Mouse (Mus musculus) macrophage (primary cell): ENCODE measurements around the gene Lalba. TPM values are rescaled to one million over a fixed set of nuclear protein-coding genes. Genes with fewer than 3 reads are reported as not detected.
"Not testable (repeated sequence)": the region's sequence is repeated elsewhere in the genome, so short reads cannot be mapped to it uniquely, and the experiment has no call there.

Source experiments
- H3K27ac ChIP-seq: fragments of 350-480 bp; formaldehyde crosslinking; 2 replicates; pipeline ENCODE4 v1.9.0; 2021
- H3K36me3 ChIP-seq: fragments of 350-480 bp; formaldehyde crosslinking; 2 replicates; pipeline ENCODE4 v1.9.0; 2021; ENCODE audit errors: inconsistent target
- H3K4me3 ChIP-seq: fragments of 350-480 bp; formaldehyde crosslinking; 2 replicates; pipeline ENCODE4 v1.9.0; 2021; ENCODE audit errors: inconsistent target
- H3K79me2 ChIP-seq: fragments of 350-480 bp; formaldehyde crosslinking; 2 replicates; pipeline ENCODE4 v1.9.0; 2021; ENCODE audit errors: inconsistent target
- WGBS: methylation state at CpG from one replicate; pipeline ENCODE4 v1.1.7; 2026; ENCODE audit warnings: inconsistent platforms; ENCODE audit not compliant: missing documents; 5-methylcytosine and 5-hydroxymethylcytosine counted together
- polyA plus RNA-seq: library from polyadenylated mRNA; stranded (reverse); fragments of 250-400 nt; gene quantifications from 3 replicates; pipeline ENCODE4 v1.2.4, GENCODE M21; 2018; ENCODE audit warnings: inconsistent platforms
- total RNA-seq, 78 experiments: library from RNA; depleted of rRNA; stranded (reverse); fragments of 250-400 nt; gene quantifications; 1 replicate in 9 of 78; 2 replicates in 24 of 78; 3 replicates in 43 of 78; 4 replicates in 2 of 78; pipeline ENCODE4 v1.2.4; 2018; ENCODE audit warnings: inconsistent platforms in 56 of 78

The Lalba gene
- not detected for total RNA-seq (2018; cell fraction: chromatin; rRNA removed)
- not detected for total RNA-seq (2018; cell fraction: cytosol; rRNA removed)
- not detected for total RNA-seq (2018; cell fraction: nucleus; rRNA removed)
- polyA plus RNA-seq = not detected in 3 replicates

DNA sequence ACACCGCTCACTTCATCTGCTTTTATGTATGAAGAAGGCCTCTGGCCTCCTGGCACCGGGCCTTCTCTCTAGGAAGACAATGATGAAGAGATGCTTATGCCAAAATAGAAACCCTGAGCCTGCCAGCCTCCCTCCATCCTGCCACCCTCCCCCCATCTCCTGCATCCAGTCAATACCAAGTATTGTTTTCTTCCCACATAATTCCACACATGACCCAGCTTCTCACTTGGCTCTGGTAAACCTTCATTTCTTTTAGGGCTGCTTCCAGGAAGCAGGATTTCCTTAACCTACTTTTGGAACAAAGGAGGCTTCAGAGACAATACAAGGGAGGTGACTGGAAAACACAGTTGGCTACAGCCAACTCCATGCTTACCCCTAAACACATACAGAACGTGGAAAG is at the start of gene Lalba:
Gene Lalba (minus strand): TSS at position 21 of the 400 bp plus-strand sequence.
- 93% methylated on average over 3 of the region's 3 CpGs for WGBS
- Histone ChIP-seq H3K27ac (peak within 1 kb of the TSS; percentile 86), H3K36me3 (no peaks in the 10 kb centered on the region), H3K79me2 (no peaks in the 10 kb centered on the region), H3K4me3 (no peak within 1 kb of the TSS)

DNA sequence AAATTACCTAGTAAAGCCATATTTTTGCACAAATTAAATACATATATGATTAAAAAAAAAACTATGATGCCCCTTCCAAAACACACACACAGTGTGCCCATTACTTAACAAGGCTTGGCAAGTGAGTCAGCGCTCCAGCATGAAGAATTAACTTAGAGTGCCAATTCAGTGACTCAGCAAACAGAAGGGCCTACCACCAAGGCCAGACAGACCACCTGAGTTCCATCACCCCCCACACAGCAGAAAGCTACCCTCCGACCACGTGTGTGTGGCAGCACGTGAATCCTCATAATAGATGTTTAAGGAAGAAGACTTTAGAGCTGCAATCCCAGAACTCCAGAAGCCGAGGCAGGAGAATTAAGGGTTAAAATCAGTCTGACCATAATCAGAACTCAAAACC is 49.8 kb upstream of the Lalba start:
- H3K4me3 ChIP-seq = peak overlapping the region; percentile 57
- WGBS = 15% methylated on average over 5 of the region's 5 CpGs

DNA sequence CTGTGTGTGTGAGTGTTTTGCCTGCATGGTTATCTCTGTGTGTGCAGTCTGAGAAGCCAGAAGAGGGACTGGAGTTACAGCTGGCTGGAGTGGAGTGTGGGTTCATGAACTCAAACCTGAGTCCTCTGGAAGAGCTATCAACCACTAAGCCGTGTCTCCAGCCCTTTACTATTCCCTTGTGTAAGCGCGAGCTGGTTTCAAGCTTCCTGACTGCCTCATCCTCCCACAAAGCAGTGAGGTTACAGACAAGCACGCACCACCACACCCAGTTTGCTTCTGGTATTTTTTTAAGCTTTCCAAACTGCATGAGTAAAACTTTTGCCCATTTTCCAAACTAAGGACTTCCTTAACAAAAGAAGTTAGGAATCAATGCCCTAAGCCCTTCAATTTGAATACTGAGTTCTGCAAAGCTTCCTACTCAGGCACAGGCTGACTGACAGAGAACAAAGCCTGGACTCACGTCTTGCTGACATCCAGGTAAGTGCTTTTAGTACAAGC is 45.6 kb upstream of the Lalba start:
- Histone ChIP-seq H3K79me2 (peaks cover 96% of the 10 kb centered on the region), H3K4me3 (no peak overlapping the region), H3K27ac (no peak overlapping the region), H3K36me3 (peaks cover 63% of the 10 kb centered on the region)
- 96% methylated on average over 5 of the region's 5 CpGs for WGBS

More for the DNA sequence above, 49.8 kb upstream of the Lalba start:
- Histone ChIP-seq H3K27ac (peak overlapping the region; percentile 54), H3K36me3 (peaks cover 36% of the 10 kb centered on the region; the same call in 1 of the 2 replicates), H3K79me2 (peaks cover 61% of the 10 kb centered on the region)

DNA sequence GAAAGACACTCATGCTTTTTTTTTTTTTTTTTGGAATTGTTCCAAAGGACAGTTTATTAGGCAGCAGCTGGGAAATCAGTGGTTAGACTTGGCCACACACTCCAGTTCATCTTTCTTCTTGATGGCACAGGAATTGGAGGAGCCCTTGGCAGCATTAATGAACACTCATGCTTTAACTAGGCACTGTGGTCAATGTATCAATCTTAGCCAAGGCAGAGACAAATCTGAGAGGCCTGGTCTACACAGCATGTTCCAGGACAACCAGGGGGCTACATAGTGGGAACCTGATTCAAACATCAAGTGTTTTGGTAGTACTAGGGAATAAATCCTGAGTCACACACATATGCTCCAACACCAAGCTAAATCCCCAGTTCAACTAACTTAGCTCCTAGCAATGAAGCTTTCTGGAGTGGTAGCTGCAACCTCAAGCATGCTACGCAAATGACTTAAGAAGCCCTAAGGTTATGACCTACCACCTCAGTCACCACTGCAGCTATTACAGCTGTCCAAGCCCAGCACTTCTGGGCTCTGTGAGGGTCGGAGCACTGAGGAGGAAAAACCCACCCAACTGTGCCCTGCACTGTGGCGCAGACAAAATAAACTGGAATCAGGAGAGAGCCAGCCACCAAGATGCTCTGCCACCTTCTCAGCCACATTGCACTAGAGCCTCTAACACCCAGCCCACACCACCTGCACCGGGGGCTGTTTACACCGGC is 44.7 kb upstream of the Lalba start:
- H3K79me2 ChIP-seq = peaks cover 96% of the 10 kb centered on the region
- peaks cover 72% of the 10 kb centered on the region for H3K36me3 ChIP-seq
- no peak overlapping the region for H3K4me3 ChIP-seq
- no peak overlapping the region for H3K27ac ChIP-seq
- 93% methylated on average over 5 of the region's 5 CpGs for WGBS

DNA sequence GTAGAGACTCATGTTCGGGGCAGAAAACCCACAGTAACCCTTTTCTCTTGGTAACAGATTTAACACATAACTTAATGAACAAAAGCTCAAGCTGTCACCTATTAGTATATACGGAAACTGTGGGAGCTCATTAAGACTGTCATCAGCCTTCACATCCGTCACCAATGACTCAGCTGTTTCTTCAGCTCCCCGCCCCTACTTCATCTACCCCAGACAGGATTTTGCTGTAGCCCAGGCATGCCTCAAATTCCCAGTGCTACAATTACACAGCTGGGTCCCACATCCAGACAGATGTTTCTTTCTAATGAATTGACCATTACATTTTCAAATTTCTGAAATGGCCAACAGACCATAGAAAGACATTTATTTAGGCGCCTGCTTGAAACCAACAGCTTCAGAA is 43.5 kb upstream of the Lalba start:
- peaks cover 73% of the 10 kb centered on the region for H3K36me3 ChIP-seq
- peaks cover 85% of the 10 kb centered on the region for H3K79me2 ChIP-seq
- 61% methylated on average over 5 of the region's 5 CpGs for WGBS
- no peak overlapping the region for H3K4me3 ChIP-seq
- no peak overlapping the region for H3K27ac ChIP-seq

DNA sequence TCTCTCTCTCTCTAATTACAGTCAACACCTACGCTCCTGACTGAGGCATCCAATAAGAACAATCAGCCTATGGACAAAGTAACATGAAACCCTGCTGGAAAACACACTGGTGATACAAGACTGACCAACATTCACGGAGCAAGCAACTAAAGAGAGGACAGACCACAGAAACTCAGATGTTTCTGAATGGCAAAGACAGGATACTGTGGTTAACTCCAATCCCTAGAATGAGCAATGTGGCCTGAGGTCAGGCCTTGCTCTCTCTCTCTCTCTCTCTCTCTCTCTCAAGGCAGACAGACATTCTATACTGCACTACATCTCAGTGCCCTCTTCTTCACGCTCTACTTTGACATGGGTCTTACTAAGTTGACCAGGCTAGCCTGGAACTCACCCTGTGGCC is 38.7 kb upstream of the Lalba start:
- peaks cover 49% of the 10 kb centered on the region for H3K36me3 ChIP-seq
- 58% methylated on average over 3 of the region's 3 CpGs for WGBS
- no peak overlapping the region for H3K4me3 ChIP-seq
- no peak overlapping the region for H3K27ac ChIP-seq
- peaks cover 38% of the 10 kb centered on the region; the same call in 1 of the 2 replicates for H3K79me2 ChIP-seq

DNA sequence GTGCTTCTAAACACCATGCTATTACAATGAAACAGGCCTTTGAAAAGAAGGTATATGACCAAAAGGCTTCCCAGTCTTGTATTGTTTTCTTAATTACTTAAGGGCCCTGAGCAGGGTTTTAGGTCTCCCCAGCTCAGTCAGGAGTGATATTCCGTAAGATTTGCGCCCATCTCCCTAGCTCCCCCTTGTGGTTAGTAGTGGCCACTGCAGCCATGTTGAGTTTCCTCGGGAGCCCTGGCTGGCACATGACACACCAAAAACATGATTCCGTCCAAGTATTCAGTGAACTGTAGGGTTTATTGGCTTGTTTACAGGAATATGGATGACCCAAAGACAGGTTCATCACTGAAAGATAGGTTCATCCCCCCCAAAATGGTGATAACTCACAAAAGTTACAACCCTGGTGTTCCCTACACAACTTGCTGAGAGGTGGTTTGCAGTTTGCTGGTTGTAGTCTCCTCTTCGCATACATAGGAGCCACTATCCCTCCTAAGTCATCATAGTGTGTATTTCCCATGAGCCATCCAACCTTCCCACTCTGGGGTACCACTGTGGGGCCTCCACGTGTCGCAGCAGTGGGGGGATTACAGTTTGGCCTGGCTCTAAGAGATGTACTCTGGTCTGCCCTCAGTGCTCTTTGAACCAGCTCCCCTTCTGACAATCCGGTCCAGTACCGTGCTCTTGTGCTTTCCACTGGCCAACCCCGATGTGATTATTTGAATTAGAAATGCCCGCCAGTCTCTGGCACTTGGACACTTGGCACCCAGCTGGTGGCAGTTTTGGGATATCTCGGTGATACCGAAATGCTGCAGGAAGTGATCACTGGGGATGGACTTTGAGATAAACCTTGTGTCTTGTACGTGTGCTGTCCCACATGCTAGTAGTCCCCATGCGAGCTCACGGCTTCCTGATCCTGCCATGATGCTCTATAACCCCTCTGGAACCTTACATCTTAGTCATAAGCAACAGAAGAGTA is 35.1 kb upstream of the Lalba start:
- H3K4me3 ChIP-seq = no peak overlapping the region
- H3K27ac ChIP-seq = no peak overlapping the region
- peaks cover 6% of the 10 kb centered on the region; the same call in 1 of the 2 replicates for H3K79me2 ChIP-seq
- WGBS = 73% methylated on average over 16 of the region's 16 CpGs
- peaks cover 28% of the 10 kb centered on the region for H3K36me3 ChIP-seq

DNA sequence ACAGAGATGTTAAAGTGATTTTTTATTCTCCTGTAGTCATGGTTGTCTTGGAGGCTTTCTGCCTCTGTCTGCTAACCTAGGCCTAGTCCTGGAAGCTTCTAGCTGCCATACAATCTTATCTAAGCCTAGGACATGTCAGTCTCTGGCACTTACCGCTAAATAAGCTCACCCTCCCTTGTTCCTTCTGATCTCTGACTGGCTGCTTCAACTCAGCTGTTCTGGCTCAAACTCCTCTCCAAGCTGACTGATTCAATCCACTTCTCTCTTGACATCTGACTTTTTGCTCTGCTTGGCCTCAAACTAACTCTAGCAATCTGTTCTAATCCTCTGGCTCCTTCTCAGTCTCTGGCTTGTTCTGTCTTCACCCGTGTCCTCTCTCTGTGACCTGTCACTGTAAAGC is 32.3 kb upstream of the Lalba start:
- 100% methylated on average over 2 of the region's 2 CpGs for WGBS
- H3K36me3 ChIP-seq, H3K4me3 ChIP-seq, H3K27ac ChIP-seq, H3K79me2 ChIP-seq: not testable (repeated sequence)

DNA sequence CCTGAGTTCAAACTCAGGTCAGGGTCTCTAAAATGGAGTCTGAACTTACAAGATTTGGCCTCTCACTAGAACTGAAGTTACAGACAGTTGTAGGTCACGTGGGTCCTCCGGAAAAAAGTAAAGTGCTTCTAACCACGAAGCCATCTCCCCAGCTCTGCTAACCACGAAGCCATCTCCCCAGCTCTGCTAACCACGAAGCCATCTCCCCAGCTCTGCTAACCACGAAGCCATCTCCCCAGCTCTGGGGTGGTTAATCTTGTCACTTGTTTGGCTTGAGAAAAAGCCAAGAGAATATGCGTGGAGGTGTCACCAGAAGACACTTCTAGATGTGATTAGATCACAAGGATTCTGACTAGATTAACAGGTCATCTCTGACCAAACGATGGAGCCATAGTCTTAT is 31.6 kb upstream of the Lalba start:
- Histone ChIP-seq H3K27ac (peak overlapping the region; percentile 90), H3K4me3 (no peak overlapping the region), H3K79me2 (no peaks in the 10 kb centered on the region), H3K36me3 (peaks cover 4% of the 10 kb centered on the region)
- WGBS = 25% methylated on average over 8 of the region's 8 CpGs

DNA sequence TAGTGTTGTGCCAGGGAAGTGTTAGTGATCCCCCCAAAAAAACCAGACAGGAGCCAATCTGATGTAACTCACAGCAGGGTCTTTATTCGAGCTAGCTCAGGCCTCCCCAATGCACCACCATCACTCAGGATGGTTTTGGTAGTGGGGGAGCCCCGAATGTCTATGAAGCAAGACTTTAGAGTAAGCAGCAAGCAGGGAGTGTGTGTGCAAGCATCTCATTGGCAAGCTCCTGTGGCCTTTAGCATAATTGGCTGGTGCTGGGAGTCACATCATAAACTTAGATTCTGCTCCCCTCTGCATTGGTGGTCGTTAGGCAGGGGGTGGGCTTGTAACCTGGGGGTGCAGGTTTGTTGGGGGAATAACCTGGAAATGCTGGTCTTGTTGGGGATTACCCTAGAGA is 31.2 kb upstream of the Lalba start:
- H3K4me3 ChIP-seq, H3K79me2 ChIP-seq, H3K36me3 ChIP-seq: not testable (repeated sequence)
- H3K27ac ChIP-seq = peak overlapping the region; percentile 90
- WGBS = 21% methylated on average over 3 of the region's 3 CpGs

DNA sequence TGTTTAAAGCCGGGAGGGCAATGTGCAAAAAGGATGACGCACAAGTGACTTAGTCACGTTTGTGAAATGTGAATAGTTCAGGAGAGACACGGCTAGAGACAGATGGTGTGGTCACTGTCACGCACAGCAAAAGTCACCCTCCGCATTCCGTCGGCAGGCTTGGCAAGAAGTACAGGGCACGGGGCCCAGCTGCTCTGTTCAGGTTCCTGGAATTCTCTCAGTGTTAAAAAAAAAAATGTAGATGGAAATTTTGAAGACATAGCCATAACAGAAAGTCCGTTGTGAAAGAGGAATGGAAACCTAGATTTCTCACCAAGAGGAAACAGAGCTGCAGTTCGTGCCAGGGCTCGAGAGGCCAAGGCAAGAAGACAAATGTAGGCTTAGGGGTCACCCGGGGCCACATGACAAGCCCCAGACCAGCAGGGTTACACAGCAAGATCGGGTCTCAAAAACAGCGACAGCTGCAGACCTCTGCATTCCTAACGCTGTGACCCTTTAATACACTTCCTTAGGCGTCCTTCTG is 30.3 kb upstream of the Lalba start:
- 0 out of 2 replicates have a peak overlapping the region, but pooled peaks have one; percentile 5 for H3K4me3 ChIP-seq
- H3K79me2 ChIP-seq = no peaks in the 10 kb centered on the region
- H3K27ac ChIP-seq = peak overlapping the region; percentile 90
- WGBS = 2% methylated on average over 17 of the region's 17 CpGs
- no peaks in the 10 kb centered on the region; the same call in 1 of the 2 replicates for H3K36me3 ChIP-seq

DNA sequence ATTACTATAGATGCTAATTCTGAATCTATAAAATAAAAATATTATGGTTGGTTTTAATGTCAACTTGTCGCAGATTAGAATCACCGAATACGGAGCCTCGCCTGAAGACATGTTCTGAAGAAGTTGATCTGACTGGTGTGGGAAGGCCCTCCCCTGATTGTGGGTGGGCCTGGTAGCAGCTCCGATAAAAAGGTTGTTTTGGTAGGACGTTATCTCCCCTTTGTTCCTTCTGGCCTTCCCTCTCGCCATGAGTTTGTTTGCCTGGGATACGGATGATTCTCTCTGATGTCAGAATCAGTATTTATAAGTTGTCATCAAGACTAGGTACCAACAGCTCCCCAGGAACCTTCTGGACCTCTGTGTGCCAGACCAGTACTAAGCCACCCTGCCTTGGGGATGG is 29.7 kb upstream of the Lalba start:
- H3K4me3 ChIP-seq = no peak overlapping the region
- WGBS = 59% methylated on average over 8 of the region's 8 CpGs
- no peaks in the 10 kb centered on the region for H3K36me3 ChIP-seq
- H3K27ac ChIP-seq = peak overlapping the region; percentile 90
- no peaks in the 10 kb centered on the region for H3K79me2 ChIP-seq

DNA sequence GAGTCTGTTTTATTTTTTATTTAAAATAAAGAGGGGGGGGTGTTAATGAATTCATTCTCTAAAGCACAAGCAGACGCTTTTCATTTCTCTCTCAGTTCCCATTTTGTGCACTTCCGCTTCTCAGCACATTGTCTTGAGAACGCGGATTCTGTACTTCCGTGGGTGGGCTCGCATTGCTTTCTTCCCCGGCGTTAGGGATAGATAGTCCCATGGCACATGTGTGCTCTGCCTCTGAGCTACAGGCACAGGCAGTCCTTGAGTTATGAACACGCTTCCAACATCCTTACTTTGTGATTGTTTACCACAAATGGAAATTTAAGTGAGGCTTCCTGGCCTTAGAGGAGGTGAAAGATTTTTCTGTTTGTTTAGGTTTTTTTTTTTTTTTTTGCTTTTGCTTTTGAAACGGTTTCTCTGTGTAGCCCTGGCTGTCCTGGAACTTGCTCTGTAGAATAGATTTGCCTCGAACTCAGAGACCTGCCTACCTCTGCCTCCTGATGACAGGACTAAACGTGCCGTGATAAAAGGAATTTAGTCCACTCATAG is 28.9 kb upstream of the Lalba start:
- H3K4me3 ChIP-seq = peak overlapping the region; percentile 18; the same call in 1 of the 2 replicates
- H3K27ac ChIP-seq = peak overlapping the region; percentile 90
- 11% methylated on average over 13 of the region's 13 CpGs for WGBS
- H3K36me3 ChIP-seq = no peaks in the 10 kb centered on the region
- H3K79me2 ChIP-seq = no peaks in the 10 kb centered on the region
